Mouse (Mus musculus) adrenal gland, adult (tissue): Measurements from ENCODE around the gene Lep.

ENCODE experiments used
- DNase-seq, 2 experiments: peaks; one replicate each; pipeline ENCODE4 v3.0.0; 2022 to 2023; ENCODE audit warnings: low spot score in 1 of 2; ENCODE audit not compliant: inconsistent age in 2 of 2

Gene Lep

DNA sequence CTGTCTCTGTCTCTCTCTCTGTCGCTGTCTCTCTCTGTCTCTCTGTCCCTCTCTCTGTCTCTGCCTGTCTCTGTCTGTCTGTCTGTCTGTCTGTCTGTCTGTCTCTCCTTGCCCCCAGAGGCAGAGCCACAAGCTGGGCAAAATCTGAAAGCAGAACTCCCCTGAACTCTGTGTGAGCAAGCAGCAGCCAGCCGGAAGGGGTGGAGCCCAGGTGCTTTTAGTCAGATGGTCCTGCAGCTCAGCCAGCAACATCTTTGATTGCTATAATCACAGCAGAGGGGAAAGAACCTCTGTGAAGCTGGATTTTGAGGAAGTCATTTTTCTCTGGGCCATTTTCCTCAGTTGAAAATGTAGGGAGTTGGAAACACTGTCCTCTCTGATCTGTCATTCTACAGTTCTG, 19.8 kb upstream of the Lep start:
- no peak for DNase-seq

GRCm38 (mm10) chr6:29044029-29044428, 16.0 kb upstream of the Lep start:
- DNase-seq = no peak

- DNase-seq = no peak
Measured at GRCm38 (mm10) chr6:29049926-29050325, 10.1 kb upstream of the Lep start.

DNA sequence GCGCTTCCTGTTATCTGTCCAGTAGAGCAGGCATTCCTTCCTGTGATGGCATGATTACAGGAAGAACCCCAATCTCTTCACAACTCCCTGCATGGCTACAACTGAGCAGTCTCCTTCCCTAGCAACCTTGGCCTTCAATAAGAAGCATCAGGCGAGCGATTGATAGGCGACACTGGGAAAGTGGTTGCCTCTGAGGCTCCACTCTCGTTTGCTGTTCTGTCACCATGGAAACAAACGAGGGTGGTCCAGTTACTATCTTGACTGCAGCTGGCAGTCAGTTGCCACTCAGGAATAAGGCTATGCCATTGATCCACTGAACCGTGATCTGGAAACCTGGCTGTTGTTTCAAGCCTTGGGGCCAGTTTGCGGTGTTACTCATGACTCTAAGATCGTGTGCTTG, 7.8 kb upstream of the Lep start:
- no peak for DNase-seq

GRCm38 (mm10) chr6:29053181-29053580, 6.8 kb upstream of the Lep start:
- no peak for DNase-seq

- no peak for DNase-seq
Measured at GRCm38 (mm10) chr6:29056377-29056776, 3.6 kb upstream of the Lep start.

DNA sequence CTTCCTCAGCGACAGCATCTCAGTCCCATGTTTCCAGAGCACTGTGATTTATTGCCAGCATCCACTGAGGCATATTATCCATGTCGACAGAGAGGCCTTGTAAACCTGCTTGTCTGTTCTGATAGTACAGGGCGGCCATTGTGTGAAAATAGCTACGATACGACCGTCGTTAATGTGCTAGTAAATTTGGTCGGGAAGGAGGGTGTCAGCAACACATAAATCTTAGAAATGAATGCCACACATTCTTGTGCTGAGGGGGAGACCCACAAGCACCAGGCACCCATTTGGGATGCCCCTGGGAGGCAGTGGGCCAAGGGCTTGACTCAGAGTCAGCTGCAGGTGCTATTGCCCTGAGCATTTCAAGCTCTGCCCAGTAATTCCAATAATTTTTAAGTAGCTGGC, 6.4 kb downstream of the Lep start:
- DNase-seq = no peak

DNA sequence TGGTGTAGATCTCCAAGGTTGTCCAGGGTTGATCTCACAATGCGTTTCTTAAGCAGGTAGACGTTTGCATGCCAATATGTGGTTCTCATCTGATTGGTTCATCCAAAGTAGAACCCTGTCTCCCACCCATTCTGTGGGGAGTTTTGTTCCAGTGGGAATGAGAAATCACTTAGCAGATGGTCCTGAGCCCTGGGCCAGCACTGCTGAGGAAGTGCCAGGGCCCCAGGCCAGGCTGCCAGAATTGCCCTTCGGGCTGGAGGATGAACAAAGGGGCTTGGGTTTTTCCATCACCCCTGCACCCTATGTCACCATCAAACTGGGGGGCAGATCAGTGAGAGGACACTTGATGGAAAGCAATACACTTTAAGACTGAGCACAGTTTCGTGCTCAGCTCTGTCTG, 12.2 kb downstream of the Lep start:
- no peak for DNase-seq

DNA sequence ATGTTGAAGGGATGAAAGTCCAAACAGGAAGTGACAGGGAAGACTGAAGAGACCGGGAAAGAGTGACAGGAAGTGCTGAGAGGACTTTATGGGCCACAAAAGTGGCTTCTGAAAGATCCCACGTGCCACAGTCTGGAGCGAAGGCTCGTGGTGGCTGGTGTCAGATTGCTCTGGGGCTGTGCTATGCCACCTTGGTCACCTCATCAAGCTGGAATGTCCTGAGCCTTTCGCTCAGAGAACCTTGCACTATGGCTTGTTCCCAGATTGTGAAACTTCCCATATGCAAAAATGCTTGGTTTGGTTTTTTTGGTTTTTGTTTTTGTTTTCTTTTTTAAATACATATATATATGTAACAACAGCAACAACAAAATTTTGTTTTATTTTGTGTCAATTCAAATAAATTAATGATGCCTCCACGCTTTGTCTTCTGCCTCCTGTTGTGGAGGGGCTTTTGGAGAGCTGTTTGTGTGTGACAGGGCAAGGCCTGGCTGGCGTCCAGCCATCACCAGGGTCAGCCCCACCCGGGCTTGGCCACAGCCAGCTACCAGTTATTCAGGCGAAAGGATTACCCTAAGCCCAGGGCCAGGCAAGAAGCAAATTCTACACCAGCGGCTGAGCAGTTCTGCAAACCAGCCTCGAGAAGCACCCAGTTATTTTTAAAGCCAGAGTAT, 13.6 kb downstream of the Lep start:
- no peak for DNase-seq

DNA sequence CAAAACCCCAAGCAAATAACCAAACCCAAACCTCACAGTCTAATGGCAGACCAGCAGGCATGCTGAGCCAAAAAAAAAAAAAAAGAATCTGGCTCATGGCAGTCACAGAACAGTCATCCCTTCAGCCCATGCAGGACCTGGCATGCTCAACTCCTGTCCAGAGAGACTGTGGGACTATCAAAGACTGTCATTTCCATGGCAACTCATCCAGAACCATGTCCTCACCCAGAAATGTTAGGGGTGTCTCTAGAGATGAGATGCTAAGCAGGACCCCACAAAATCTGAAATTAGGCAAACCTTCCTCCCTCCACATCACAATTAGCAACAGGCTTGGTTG, 14.1 kb downstream of the Lep start:
- no peak for DNase-seq

- DNase-seq = no peak
Measured at GRCm38 (mm10) chr6:29079291-29079690, 19.3 kb downstream of the Lep start.

GRCm38 (mm10) chr6:29081826-29082363, 21.9 kb downstream of the Lep start:
- no peak for DNase-seq

DNA sequence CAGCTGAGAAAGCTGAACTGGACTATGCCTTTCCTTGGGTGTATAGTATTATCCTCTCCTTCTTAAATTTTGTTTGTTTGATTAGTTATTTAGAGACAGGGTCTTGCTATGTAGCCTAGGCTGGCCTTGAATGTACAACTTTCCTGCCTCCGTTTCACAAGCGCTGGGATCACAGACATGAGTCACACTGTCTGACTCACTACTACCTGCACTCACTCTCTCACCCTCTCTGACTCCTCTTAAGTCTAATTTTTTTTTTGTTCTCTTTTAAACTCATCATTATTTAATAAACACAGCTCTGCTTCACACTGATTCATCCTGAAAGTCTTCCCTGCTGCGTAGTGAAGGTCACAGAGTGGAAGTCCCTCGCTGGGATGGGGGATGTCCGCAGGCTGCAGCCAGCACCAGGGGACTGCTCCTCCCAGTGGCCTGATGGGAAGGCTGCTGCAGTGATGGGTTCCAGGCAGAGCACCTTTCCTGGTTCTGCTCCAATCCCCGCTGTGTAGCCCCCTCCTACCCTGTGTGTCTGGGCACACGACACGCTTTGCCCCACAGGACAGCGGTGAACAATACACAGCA, 22.8 kb downstream of the Lep start:
- peak; percentile 35 to 70 for DNase-seq

DNA sequence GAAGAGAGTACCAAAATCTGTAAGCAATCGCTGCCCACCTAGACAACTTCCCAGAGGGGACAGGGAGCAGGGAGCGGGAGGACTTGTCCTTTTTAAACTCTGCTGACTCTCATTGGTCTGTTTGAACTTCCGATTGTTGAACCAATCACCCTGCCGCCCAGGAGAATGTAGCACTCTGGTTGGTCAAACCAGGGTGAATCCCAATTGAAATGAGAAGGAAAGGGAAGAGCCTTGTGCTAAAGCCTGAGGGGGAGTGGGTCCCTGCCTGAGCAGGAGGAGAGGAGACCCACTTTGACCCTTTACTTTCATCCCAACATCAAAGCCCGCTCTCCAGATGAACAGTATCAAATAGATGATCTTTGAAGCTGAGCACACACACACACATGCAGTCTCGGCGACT, 24.4 kb downstream of the Lep start:
- DNase-seq = no peak

DNA sequence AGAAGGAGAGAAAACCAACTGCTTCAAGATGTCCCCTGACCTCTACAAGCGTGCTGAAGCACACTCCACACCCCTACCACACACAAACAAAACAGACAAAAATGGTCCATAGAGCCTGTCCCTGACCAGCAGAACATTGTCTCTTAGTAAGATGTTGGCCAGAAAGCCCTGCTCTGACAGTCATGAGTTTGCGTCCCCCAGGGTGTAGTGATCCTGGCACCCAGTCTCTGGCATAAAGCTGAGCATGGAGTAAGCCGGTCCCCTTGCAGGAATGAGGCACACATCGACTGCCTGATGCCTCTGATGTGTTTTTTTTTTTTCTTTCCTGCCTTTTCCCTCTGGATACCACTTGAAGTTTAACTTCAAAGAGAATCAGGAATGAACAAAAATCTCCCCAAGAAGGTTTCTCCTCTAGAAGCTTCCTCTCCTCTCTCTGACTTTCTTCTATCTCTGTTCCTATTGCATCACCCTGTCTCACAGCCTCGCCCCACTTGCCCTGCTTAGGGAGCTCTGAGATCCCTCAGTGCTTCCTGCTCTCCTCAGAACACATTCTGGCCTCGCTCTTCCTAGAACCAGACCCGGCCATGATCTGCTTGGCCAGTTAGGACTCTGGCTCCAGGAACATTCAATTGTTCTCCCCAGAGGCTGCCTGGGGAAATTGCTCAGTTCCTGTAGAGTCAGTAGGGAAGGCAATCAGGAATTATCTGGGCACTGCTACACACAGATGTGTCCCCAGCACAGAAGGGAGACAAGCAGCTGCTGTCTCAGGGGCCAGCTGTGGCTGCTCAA, 28.1 kb downstream of the Lep start:
- DNase-seq = peak in 1 of 2 experiments; percentile 39

DNA sequence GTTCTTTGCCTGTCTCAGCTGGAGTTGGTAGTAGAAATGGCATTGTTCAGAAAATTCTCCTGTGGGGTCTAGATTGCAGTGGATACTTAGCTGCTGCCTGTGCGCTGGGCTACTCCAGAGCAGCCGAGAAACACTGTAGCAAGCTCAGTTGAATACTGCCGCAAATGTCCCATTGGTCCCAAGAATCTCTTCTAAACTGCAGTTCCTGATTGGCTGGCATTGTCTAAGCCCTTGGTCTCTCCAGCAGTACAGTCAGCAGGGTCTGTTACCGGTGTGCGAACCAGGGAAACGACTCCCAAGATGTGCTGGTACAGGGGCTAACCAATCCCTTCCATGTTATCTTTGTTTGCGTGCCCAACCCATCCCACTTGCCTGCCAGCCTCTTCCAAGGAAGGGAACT, 32.2 kb downstream of the Lep start:
- no peak for DNase-seq

DNA sequence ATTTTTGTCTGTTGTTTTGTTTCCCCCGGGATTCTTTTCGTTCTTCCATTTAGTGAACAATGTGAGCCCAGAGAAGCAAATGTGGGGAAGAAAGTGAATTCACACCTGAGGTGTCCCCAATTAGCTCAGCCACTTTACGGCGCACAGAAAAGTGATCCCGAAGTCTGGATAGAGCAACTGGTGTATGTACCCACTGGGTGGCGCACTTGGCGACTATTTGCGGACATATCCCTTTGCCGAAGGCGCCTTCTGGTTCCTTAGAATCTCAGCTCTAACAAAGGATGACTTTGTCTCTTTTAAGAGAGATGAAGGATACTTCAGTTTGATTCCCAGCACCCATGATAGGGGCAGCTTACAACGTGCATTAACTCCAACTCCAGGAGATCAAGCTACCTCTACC, 32.9 kb downstream of the Lep start:
- DNase-seq = no peak

DNA sequence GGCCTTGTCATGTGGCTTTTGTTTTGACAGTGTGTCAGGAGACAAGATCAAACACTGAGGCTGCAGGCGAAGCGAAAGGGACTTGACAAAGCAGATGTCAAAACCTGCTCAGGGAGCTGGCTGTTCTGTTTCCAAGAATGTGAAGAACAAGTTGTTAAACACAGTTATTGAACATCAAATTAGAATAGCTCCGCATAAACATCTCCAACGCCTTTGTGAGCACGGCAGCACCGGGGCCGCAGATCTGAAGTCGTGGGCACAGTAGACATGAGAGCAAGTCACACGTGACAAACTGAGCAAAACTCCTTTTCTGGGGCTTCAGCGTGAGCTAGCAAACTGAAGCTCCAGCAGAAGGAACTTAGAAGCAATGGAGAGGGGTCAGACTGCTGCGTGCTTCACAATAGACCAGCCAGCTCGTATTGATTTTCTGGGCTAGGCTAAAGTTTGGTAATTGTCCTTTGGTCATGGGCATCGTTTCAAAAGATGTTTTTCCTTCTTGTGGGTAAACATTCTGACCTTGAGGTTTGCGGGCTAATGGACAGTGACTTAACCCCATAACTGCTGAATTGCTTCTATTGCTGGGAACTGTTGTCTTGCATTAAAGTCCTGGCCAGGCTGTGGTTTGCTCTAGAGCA, 39.6 kb downstream of the Lep start:
- DNase-seq = peak in 1 of 2 experiments; percentile 27

DNA sequence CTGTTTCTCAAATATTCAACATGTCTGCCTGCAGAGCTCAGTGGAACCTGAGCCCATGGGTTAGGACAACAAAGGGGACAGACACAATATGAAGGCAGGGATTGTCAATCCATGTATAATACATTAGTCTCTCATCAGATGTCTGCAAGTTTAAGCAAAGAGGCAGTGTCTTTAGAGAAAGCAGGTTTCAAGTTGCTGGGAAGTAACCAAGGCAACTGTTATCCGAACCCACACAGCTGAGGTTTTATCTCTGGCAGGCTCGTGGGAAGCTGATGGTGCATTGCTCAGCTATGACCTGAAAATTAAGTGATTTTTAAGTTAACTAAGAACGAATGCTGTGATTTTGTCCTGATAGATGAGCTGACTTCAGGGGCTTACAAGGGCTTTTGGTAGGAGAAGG, 40.4 kb downstream of the Lep start:
- DNase-seq = no peak

DNA sequence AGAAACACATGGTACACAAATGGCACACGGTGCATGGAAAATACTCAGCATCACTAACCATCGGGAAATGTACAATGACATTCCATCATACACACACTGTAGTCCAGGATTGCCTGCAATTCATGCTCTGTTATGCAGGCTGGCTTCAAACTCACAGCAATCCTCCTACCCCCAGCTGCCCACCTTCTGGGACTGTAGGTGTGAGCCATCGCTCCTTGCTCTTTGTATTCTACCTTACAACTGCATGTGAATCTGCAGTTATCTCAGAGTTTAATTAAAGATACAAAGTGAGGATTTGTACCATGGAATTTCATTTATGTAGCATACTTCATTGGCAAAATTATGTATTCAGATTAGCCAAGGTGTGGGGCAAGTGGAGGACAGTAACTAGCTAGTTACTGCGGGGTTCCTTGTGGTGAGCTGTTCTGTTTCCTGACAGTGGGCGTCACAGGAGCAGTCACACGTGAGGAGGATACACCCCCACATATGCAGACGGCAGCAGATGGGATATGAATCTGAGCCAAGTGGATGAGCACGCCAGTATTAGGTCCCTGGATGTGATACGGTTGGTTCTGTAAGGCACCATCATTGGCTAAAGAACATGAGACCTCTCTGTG, 41.3 kb downstream of the Lep start:
- DNase-seq = no peak

- no peak for DNase-seq
Measured at GRCm38 (mm10) chr6:29108376-29108775, 48.4 kb downstream of the Lep start.
